Mouse (Mus musculus): ENCODE measurements around the gene Ppm1d. TPM values are rescaled to one million over a fixed set of nuclear protein-coding genes. Genes with fewer than 3 reads are reported as not detected.

Ppm1d gene
- total and polyA plus RNA-seq, 3 experiments: 19.0 to 26.4 (median 25.1) TPM

GRCm38 (mm10) chr11:85367823-85368222, 56.8 kb downstream of the Ppm1d start:
- H3K36me3 ChIP-seq (replicated peaks in 1 of 2; ENCODE audit: control insufficient read depth in 1 of 2, insufficient read depth in 1 of 2, low read length in 1 of 2): peaks cover 10 to 52% of the 10 kb centered on the region in 2 experiments
- dilution Hi-C loops (cut with MboI; ENCODE audit: extremely low pct_ligation_motif_present, extremely low pct_unique_long_range_greater_than_20kb, low sequenced_read_pairs): no loop called here

GRCm38 (mm10) chr11:85379091-85379490, 68.0 kb downstream of the Ppm1d start:
- in situ Hi-C loops (cut with MboI; ENCODE audit: low pct_ligation_motif_present, low pct_unique_long_range_greater_than_20kb, low sequenced_read_pairs) (no loop called here), dilution Hi-C loops (cut with MboI; ENCODE audit: extremely low pct_ligation_motif_present, extremely low pct_unique_long_range_greater_than_20kb, low sequenced_read_pairs) (no loop called here)
- H3K79me2 ChIP-seq (replicated peaks; ENCODE audit: control insufficient read depth, extremely low read depth, insufficient read depth, poor library complexity, severe bottlenecking): no peaks in the 10 kb centered on the region
- no peak overlapping the region for H3K4me2 ChIP-seq (ENCODE audit: insufficient read depth, low read depth, poor library complexity, severe bottlenecking)
- H3K27ac ChIP-seq (ENCODE audit: insufficient read depth, low read depth): no peak overlapping the region
- no peak overlapping the region for H3K4me3 ChIP-seq (replicated peaks in 1 of 3; ENCODE audit: low read depth in 2 of 3, low read length in 2 of 3, poor library complexity in 1 of 3)
- H3K4me1 ChIP-seq (ENCODE audit: control insufficient read depth in 1 of 2, insufficient read depth in 2 of 2): peaks cover 0 to 3% of the 10 kb centered on the region in 2 experiments; a peak in 1 of 4 replicates
- H3K9ac ChIP-seq (ENCODE audit: insufficient read depth, low read depth): no peak overlapping the region
- no peaks in the 10 kb centered on the region for H3K9me3 ChIP-seq (replicated peaks; ENCODE audit: low read length)
- no peak for TF ChIP-seq CHD1 (IDR thresholded peaks at IDR 0.05; ENCODE audit: low read depth, low read length)
- TF ChIP-seq IRF4 (IDR thresholded peaks at IDR 0.05; ENCODE audit: low read depth, low read length): no peak
- no peak for TF ChIP-seq SMC3 (IDR thresholded peaks at IDR 0.05; ENCODE audit: low read depth, low read length)
- no peak for TF ChIP-seq ETS1 (conservative IDR thresholded peaks at IDR 0.05; ENCODE audit: low read depth, low read length)
- TF ChIP-seq POLR2A (IDR thresholded peaks at IDR 0.05; ENCODE audit: low read depth, low read length): no peak
- no peak for TF ChIP-seq PAX5 (IDR thresholded peaks at IDR 0.05; ENCODE audit: low read length)
- TF ChIP-seq EP300 (IDR thresholded peaks at IDR 0.05; ENCODE audit: low read length): no peak
- TF ChIP-seq USF2 (conservative IDR thresholded peaks at IDR 0.05; ENCODE audit: low read depth, low read length): no peak
- TF ChIP-seq POLR2AphosphoS2 (IDR thresholded peaks at IDR 0.05; ENCODE audit: low read depth, low read length): no peak
- no peak for TF ChIP-seq HCFC1 (IDR thresholded peaks at IDR 0.05; ENCODE audit: low read depth, low read length)
- no peak for TF ChIP-seq ZC3H11A (IDR thresholded peaks at IDR 0.05; ENCODE audit: low read depth, low read length)
- DNase-seq (ENCODE audit: extremely low read depth): no peak
- peaks cover 0 to 13% of the 10 kb centered on the region in 2 experiments for H3K36me3 ChIP-seq (replicated peaks in 1 of 2; ENCODE audit: control insufficient read depth in 1 of 2, insufficient read depth in 1 of 2, low read length in 1 of 2)
- no peaks in the 10 kb centered on the region for H3K27me3 ChIP-seq (replicated peaks)

More at GRCm38 (mm10) chr11:85367823-85368222, 56.8 kb downstream of the Ppm1d start:
- Histone ChIP-seq H3K9me3 (replicated peaks; ENCODE audit: low read length) (no peaks in the 10 kb centered on the region), H3K4me1 (ENCODE audit: control insufficient read depth in 1 of 2, insufficient read depth in 2 of 2) (peaks cover 0 to 7% of the 10 kb centered on the region in 2 experiments; a peak in 1 of 4 replicates), H3K79me2 (replicated peaks; ENCODE audit: control insufficient read depth, extremely low read depth, insufficient read depth, poor library complexity, severe bottlenecking) (no peaks in the 10 kb centered on the region), H3K4me2 (ENCODE audit: insufficient read depth, low read depth, poor library complexity, severe bottlenecking) (no peak overlapping the region), H3K9ac (ENCODE audit: insufficient read depth, low read depth) (no peak overlapping the region), H3K4me3 (replicated peaks in 1 of 3; ENCODE audit: low read depth in 2 of 3, low read length in 2 of 3, poor library complexity in 1 of 3) (no peak overlapping the region), H3K27ac (ENCODE audit: insufficient read depth, low read depth) (no peak overlapping the region), H3K27me3 (replicated peaks) (no peaks in the 10 kb centered on the region)
- no peak for DNase-seq (ENCODE audit: extremely low read depth)
- in situ Hi-C loops (cut with MboI; ENCODE audit: low pct_ligation_motif_present, low pct_unique_long_range_greater_than_20kb, low sequenced_read_pairs): no loop called here
- TF ChIP-seq IRF4 (IDR thresholded peaks at IDR 0.05; ENCODE audit: low read depth, low read length) (no peak), E2F4 (IDR thresholded peaks at IDR 0.05; ENCODE audit: insufficient replicate concordance, low read depth, low read length) (no peak), ZMIZ1 (IDR thresholded peaks at IDR 0.05; ENCODE audit: low read depth, low read length) (no peak), MAZ (IDR thresholded peaks at IDR 0.05; ENCODE audit: low read depth, low read length) (no peak), ZC3H11A (IDR thresholded peaks at IDR 0.05; ENCODE audit: low read depth, low read length) (no peak), NELFE (IDR thresholded peaks at IDR 0.05; ENCODE audit: low read depth, low read length) (no peak), EP300 (IDR thresholded peaks at IDR 0.05; ENCODE audit: low read length) (no peak), USF1 (IDR thresholded peaks at IDR 0.05; ENCODE audit: low read depth, low read length) (no peak), RCOR1 (conservative IDR thresholded peaks at IDR 0.05; ENCODE audit: low read depth, low read length) (no peak), MAX (IDR thresholded peaks at IDR 0.05; ENCODE audit: low read length) (no peak), NRF1 (IDR thresholded peaks at IDR 0.05; ENCODE audit: low read depth, low read length) (no peak), POLR2A (IDR thresholded peaks at IDR 0.05; ENCODE audit: low read depth, low read length) (no peak), MAFK (IDR thresholded peaks at IDR 0.05; ENCODE audit: insufficient replicate concordance, low read length) (no peak), CHD2 (IDR thresholded peaks at IDR 0.05; ENCODE audit: low read length) (no peak), JUN (IDR thresholded peaks at IDR 0.05; ENCODE audit: insufficient read depth, low read depth, low read length) (no peak), ZKSCAN1 (IDR thresholded peaks at IDR 0.05; ENCODE audit: borderline replicate concordance, low read depth, low read length) (no peak), TBP (conservative IDR thresholded peaks at IDR 0.05; ENCODE audit: low read depth, low read length) (no peak), ELF1 (IDR thresholded peaks at IDR 0.05; ENCODE audit: low read depth, low read length) (no peak)
